Mouse (Mus musculus) stomach, postnatal 0 days (tissue): ENCODE results near the gene Syce3.

Source experiments
- CTCF ChIP-seq: IDR thresholded peaks from 2 replicates; pipeline ENCODE4 v1.5.1; 2016; ENCODE audit warnings: antibody characterized with exemption, low read depth, mild to moderate bottlenecking, moderate library complexity
- EP300 ChIP-seq: optimal IDR thresholded peaks from 2 replicates; pipeline ENCODE3; 2016; ENCODE audit warnings: antibody characterized with exemption

DNA sequence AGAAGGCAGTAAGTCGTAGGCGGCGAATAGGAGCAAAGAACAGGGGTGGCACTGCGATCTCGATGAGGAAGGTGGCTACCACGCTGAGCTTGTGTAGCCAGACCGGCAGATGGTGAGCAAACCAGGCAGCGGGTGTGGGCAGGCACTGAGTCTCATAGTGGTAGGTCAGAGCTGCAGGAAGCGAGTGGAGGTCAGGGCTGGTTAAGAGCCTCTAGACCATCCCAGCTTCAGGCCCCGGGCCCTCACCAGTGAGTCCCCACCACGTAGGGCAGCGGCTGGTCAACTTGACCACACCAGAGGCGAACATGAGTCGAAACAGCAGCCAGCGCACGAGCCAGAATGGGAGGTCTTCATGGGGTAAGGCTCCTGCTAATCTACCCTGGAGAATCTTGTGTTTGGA lies 56.5 kb downstream of the Syce3 start:
- TF ChIP-seq CTCF (no peak), EP300 (no peak)
